Mouse (Mus musculus): ENCODE measurements around the gene Fat3. TPM values are rescaled to one million over a fixed set of nuclear protein-coding genes. Genes with fewer than 3 reads are reported as not detected.

Gene Fat3
- polyA plus RNA-seq, 1 experiment, result 0.15 TPM

DNA sequence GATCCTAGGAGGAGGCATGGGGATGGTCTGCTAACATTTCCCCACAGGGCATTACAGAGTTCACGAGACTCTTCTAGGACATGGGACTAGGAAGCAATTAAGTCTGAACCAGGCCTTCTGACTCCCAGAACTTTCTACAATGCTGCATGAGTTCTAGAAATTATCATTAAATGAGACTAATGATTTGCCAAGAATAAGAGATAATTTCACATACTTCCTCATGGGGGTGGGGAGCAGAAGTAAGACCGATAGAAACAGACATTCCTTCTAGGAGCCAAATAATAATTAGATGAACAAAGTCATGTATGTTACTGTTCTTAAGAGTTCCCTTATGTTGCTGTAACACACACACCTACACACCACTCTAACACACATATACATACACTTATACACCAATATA is 572.8 kb downstream of the Fat3 start:
- Histone ChIP-seq H3K4me1 (peaks cover 4% of the 10 kb centered on the region; the same call in 1 of the 2 replicates), H3K9me3 (no peaks in the 10 kb centered on the region), H3K36me3 (replicated peaks; ENCODE audit: low read length) (no peaks in the 10 kb centered on the region), H3K4me3 (replicated peaks) (no peak overlapping the region), H3K27me3 (replicated peaks) (no peaks in the 10 kb centered on the region)
- TF ChIP-seq GATA1 (IDR thresholded peaks at IDR 0.05; ENCODE audit: borderline replicate concordance, low read length) (no peak), FLI1 (IDR thresholded peaks at IDR 0.05; ENCODE audit: low read length) (no peak)

DNA sequence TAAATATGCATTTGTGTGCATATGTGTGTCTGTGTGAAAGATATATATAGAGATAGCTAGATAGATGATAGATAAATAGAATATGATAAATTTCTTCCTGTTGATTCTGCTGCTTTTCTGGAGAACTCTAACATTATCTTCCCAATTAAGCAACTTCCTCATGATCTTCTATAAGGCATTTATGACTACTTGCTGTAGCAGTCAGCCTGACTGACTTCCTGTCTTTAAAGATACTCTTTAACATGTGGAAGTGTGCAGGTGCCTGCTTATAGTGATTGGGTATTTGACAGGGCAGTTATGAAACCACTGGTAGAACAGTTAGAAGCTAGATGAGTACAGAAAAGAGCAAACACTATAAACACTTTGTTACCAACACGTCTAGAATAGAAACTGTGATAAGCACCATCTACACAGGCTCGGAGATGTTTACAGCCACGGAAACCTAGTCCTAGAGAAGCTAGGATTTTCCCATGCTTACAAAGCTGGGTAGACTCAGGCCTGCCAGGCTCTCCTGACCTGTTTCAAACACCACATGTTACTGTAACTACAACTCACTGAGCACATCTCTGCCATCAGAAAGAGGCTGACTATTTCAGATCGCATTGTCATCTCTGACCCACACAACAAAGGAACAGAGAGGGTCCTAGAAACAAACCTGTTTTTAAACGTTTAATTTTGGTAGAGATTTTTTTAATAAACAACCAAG is 573.6 kb downstream of the Fat3 start:
- H3K9me3 ChIP-seq, result no peaks in the 10 kb centered on the region
- H3K36me3 ChIP-seq (replicated peaks; ENCODE audit: low read length), result no peaks in the 10 kb centered on the region
- peaks cover 5% of the 10 kb centered on the region for H3K4me1 ChIP-seq
- TF ChIP-seq FLI1 (IDR thresholded peaks at IDR 0.05; ENCODE audit: low read length) (no peak), GATA1 (IDR thresholded peaks at IDR 0.05; ENCODE audit: borderline replicate concordance, low read length) (no peak)
- H3K27me3 ChIP-seq (replicated peaks), result no peaks in the 10 kb centered on the region
- H3K4me3 ChIP-seq (replicated peaks), result no peak overlapping the region

DNA sequence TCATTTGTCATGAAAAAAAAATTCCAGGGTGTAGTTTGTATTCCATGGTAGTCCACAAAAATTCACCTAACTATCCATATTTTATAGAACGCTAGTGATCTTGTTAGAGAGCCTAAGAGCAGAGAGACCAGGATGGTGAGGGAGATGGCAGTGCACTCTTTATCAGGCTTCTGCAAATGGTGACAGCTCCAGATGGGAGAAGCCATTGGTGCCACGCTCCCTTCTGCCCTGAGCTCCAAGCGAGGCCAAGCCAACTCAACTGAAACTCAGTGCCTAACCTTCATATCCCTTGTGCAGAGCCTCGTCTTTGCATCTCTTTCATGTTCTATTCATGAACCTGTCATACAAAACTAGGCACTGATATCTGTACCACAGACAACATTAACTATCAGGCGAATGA is 575.8 kb downstream of the Fat3 start:
- TF ChIP-seq FLI1 (IDR thresholded peaks at IDR 0.05; ENCODE audit: low read length) (no peak), GATA1 (IDR thresholded peaks at IDR 0.05; ENCODE audit: borderline replicate concordance, low read length) (no peak)
- H3K9me3 ChIP-seq, result no peaks in the 10 kb centered on the region
- peaks cover 13% of the 10 kb centered on the region for H3K4me1 ChIP-seq
- H3K4me3 ChIP-seq (replicated peaks), result no peak overlapping the region
- no peaks in the 10 kb centered on the region for H3K36me3 ChIP-seq (replicated peaks; ENCODE audit: low read length)
- peaks cover 3% of the 10 kb centered on the region for H3K27me3 ChIP-seq (replicated peaks)

DNA sequence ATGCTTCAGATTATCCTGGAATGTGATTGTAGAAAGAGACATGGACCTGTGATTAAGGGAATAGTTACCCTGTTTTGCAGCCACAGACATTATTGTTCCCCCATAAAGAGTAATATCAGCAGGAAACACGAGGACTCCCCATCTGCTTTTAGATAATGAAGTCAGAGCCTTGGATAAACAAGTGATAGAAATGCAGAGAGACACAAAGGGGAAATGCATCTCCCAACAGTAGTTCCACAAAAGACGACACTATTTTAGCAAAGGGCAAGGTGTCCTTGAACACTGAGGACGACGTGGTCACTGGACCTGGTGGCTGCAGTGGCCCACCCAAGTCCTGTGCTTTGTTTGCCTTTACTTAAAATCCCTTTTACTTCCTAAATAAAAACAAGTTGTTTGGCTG is 580.8 kb downstream of the Fat3 start:
- H3K4me3 ChIP-seq (replicated peaks), result no peak overlapping the region
- TF ChIP-seq FLI1 (IDR thresholded peaks at IDR 0.05; ENCODE audit: low read length), result no peak
- no peak for TF ChIP-seq GATA1 (IDR thresholded peaks at IDR 0.05; ENCODE audit: borderline replicate concordance, low read length)
- H3K4me1 ChIP-seq, result peaks cover 10% of the 10 kb centered on the region
- peaks cover 3% of the 10 kb centered on the region for H3K27me3 ChIP-seq (replicated peaks)
- H3K36me3 ChIP-seq (replicated peaks; ENCODE audit: low read length), result no peaks in the 10 kb centered on the region
- no peaks in the 10 kb centered on the region for H3K9me3 ChIP-seq

DNA sequence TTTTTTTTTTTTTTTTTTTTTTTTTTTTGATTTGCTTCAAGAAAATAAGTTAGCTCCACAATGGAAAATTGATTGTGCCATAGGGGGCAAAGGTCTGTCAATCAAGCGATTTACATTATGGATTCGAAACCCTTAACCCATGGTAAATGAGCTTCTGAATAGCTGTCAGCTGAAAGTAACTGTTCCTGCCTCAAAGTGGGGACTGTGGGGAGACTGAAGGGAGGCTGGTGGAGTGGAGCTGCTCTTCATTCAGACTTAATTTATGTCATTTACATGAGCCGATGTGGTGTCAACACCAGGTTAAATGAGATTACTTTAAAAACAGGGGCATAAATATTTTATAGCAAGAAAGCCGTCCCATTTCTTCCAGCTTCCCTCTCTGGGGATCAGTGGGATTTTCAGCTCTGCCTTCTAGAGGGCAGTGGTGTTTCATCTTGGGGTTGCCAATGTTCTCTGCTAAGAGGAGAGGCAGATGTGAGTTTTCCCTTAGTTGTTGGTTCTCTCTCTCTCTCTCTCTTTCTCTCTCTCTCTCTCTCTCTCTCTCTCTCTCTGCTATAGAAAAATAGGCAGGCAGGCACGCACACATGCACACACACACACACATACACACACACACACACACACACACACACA is 581.6 kb downstream of the Fat3 start:
- Histone ChIP-seq H3K27me3 (replicated peaks) (peaks cover 3% of the 10 kb centered on the region), H3K4me3 (replicated peaks) (no peak overlapping the region), H3K4me1 (peaks cover 10% of the 10 kb centered on the region), H3K36me3 (replicated peaks; ENCODE audit: low read length) (no peaks in the 10 kb centered on the region), H3K9me3 (peaks cover 8% of the 10 kb centered on the region; the same call in 1 of the 2 replicates)
- no peak for TF ChIP-seq GATA1 (IDR thresholded peaks at IDR 0.05; ENCODE audit: borderline replicate concordance, low read length)
- no peak for TF ChIP-seq FLI1 (IDR thresholded peaks at IDR 0.05; ENCODE audit: low read length)

DNA sequence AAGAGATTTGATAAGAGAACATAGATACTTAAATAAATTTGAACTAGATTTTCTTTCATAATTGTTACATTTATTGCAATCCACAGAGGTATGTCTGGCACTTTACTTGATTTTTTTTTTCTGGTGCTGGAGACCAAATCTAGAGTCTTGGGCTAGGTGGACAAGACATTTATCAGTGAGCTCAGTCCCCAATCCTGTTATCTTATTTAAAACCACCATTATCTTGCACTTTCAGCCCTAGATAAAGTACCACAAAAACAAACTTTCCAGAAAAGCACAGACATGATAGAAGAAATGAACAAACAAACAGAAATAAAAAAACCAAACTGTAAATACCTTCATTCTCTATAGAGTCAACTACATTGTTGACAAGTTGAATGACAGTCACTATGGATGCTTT is 584.5 kb downstream of the Fat3 start:
- Histone ChIP-seq H3K4me1 (peaks cover 11% of the 10 kb centered on the region), H3K4me3 (replicated peaks) (no peak overlapping the region), H3K36me3 (replicated peaks; ENCODE audit: low read length) (no peaks in the 10 kb centered on the region), H3K27me3 (replicated peaks) (no peaks in the 10 kb centered on the region), H3K9me3 (peaks cover 8% of the 10 kb centered on the region; the same call in 1 of the 2 replicates)
- no peak for TF ChIP-seq FLI1 (IDR thresholded peaks at IDR 0.05; ENCODE audit: low read length)
- TF ChIP-seq GATA1 (IDR thresholded peaks at IDR 0.05; ENCODE audit: borderline replicate concordance, low read length), result no peak

DNA sequence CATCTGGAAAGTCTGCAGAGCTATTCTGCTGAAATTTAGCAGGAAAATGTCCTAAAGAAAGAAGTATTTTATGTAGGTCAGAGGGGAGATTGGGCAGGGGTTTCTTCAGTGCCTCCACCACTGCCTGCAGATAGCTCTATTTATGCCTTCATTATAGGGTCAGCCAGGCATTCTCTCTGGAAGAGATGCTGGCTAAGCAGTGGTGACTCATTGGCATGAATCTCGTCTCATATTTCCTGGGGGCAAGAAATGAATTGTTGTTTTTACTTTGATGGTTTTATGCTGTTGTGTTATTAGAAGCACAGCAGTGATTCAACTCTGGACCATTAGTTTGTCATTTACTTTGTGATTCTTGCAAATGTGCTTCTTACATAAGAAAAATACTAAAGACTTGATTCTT is 588.4 kb downstream of the Fat3 start:
- H3K4me1 ChIP-seq, result peaks cover 7% of the 10 kb centered on the region; the same call in 1 of the 2 replicates
- H3K9me3 ChIP-seq, result peaks cover 8% of the 10 kb centered on the region; the same call in 1 of the 2 replicates
- TF ChIP-seq GATA1 (IDR thresholded peaks at IDR 0.05; ENCODE audit: borderline replicate concordance, low read length), result no peak
- no peak for TF ChIP-seq FLI1 (IDR thresholded peaks at IDR 0.05; ENCODE audit: low read length)

DNA sequence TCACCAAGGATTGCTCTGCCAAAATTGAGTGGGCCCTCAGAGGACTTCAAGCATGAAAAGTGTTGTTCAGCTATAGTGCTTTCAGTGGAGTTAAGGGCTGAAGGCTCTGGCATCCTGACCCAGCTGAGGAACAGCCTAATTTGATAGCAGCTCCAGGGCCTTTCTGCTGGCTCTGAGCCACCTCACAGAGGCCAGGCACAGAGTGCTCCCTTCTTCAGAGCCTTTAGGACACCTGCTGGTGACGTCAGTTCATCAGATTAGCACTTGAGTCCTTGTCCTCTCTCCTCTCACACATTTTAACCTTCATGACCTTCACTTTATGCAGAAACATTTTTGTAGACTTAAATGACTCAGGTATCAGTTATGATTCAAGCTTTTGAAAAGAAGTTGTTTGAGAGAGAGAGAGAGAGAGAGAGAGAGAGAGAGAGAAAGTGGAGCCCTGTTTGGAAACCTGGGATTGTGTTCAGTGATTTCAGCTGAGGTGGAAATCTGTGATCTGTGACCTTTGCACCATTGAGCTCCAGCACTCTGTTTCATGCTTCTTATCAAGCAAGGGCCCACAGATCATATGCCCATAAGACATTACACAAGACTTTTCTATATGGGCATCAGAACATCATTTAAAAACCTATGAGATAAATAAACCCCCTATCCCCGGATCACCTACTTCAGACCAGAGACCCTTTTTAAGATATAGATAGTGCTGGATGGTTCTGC is 591.5 kb downstream of the Fat3 start:
- Histone ChIP-seq H3K36me3 (replicated peaks; ENCODE audit: low read length) (no peaks in the 10 kb centered on the region), H3K4me1 (peaks cover 7% of the 10 kb centered on the region; the same call in 1 of the 2 replicates), H3K9me3 (0 out of 2 replicates have a peak, but pooled peaks cover under 1% of the 10 kb centered on the region), H3K4me3 (replicated peaks) (no peak overlapping the region), H3K27me3 (replicated peaks) (peaks cover 2% of the 10 kb centered on the region)
- TF ChIP-seq GATA1 (IDR thresholded peaks at IDR 0.05; ENCODE audit: borderline replicate concordance, low read length) (no peak), FLI1 (IDR thresholded peaks at IDR 0.05; ENCODE audit: low read length) (no peak)

More for the DNA sequence above, 588.4 kb downstream of the Fat3 start:
- Histone ChIP-seq H3K27me3 (replicated peaks) (peaks cover 2% of the 10 kb centered on the region), H3K4me3 (replicated peaks) (no peak overlapping the region), H3K36me3 (replicated peaks; ENCODE audit: low read length) (no peaks in the 10 kb centered on the region)

DNA sequence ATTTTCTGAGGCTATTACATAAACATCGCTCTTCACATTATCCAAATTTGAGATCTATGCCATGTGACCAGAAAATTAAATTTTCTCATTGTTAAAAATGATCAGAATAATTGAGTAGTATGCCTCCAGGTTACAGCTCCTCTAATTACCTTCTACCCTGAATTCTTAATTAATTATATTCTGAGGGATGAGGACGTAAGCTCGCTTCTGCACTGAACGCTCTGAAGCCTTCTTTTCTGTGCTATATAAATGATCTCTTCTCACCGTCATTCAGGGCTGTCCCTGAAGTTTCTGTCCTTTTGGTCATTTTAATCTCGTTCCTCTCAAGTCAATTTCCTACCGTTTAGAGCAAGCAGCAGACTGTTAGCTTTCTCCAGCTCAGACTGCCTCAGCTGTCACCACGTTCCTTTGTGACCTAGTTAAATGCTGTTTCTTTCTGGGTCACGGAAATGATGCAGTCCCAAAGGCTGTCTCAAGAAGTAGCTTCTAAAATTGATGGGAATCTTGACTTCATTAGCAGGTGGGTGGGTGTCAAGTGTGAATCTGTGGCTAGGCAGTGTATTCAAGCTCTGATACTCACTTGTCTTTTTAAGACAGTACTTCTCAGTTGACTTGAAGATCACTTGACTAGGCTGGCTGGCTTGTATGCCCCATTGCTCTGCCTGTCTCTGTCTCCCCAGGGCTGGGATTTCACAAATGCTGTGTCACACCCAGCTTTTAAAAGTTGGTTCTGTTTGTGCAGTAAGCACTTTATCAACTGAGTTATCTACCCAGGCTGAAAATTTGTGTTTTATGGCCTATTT is 596.9 kb downstream of the Fat3 start:
- H3K4me3 ChIP-seq (replicated peaks), result no peak overlapping the region
- H3K36me3 ChIP-seq (replicated peaks; ENCODE audit: low read length), result no peaks in the 10 kb centered on the region
- H3K27me3 ChIP-seq (replicated peaks), result no peaks in the 10 kb centered on the region
- H3K4me1 ChIP-seq, result no peaks in the 10 kb centered on the region
- H3K9me3 ChIP-seq, result no peaks in the 10 kb centered on the region
- no peak for TF ChIP-seq GATA1 (IDR thresholded peaks at IDR 0.05; ENCODE audit: borderline replicate concordance, low read length)
- no peak for TF ChIP-seq FLI1 (IDR thresholded peaks at IDR 0.05; ENCODE audit: low read length)
